Mouse (Mus musculus) 3134 (cell line): ENCODE measurements around the gene Fbxl5.

Experiments used
- DNase-seq: peaks from one replicate; pipeline ENCODE4 v3.0.0-alpha.2; 2011; ENCODE audit warnings: low spot score; ENCODE audit not compliant: insufficient read length; ENCODE audit errors: extremely low read depth

The Fbxl5 gene

DNA sequence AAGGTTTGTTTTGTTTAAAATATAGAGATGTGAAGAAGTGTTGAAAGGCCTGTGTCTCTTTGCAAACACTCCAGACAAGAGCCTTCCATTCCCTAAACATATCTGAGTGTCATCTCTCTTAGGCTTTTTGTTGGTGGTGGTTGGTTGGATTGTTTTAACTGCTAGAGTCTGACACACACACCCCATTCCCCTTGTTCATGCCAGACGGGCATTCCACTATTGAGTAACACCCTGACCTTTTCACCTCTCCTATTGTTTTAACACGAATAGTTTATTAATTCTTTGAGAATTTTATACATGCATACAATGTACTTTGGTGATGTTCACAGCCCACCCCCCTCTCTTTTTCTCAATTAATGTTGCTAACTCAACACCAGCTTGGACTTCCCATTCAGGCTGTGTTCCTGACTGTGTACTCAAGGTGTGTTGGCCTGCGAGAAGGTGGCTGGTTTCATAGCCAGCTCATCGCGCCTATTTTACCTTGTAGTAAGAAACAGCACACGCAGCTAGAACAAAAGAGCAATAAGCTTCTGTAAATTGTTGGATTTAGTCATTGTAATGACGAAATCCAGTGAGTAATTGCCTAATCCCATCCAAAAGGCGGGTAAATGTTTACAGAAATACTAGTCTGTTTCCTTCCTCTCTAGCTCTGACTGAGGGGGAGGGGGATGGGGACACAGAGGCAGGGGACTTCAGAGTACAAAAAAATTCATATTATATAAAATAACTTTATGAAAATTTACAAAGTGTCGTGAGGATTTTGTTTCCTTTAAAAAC is 33.3 kb downstream of the Fbxl5 start:
- peak; percentile 39 for DNase-seq

DNA sequence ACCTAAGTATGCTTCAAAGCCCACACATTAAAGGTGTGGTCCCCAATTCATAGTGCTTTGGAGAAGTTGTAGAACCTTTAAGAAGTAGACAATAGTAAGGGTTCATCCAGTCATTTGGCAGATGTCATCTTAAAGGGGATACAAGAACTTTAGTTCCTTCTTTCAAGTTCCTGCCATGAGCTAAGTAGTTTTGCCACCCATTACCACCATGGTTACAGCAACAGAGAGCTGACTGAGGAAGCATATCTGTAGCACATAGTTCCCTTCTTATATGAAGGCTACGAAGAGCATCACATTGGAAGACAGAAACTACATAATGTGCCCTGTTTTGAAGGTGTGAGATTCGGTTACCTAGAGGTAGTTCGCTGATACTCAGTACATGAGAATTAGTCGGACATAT is 34.8 kb downstream of the Fbxl5 start:
- DNase-seq, result no peak

- peak; percentile 5 for DNase-seq
Measured at GRCm38 (mm10) chr5:43783996-43784395, 37.4 kb downstream of the Fbxl5 start.

DNA sequence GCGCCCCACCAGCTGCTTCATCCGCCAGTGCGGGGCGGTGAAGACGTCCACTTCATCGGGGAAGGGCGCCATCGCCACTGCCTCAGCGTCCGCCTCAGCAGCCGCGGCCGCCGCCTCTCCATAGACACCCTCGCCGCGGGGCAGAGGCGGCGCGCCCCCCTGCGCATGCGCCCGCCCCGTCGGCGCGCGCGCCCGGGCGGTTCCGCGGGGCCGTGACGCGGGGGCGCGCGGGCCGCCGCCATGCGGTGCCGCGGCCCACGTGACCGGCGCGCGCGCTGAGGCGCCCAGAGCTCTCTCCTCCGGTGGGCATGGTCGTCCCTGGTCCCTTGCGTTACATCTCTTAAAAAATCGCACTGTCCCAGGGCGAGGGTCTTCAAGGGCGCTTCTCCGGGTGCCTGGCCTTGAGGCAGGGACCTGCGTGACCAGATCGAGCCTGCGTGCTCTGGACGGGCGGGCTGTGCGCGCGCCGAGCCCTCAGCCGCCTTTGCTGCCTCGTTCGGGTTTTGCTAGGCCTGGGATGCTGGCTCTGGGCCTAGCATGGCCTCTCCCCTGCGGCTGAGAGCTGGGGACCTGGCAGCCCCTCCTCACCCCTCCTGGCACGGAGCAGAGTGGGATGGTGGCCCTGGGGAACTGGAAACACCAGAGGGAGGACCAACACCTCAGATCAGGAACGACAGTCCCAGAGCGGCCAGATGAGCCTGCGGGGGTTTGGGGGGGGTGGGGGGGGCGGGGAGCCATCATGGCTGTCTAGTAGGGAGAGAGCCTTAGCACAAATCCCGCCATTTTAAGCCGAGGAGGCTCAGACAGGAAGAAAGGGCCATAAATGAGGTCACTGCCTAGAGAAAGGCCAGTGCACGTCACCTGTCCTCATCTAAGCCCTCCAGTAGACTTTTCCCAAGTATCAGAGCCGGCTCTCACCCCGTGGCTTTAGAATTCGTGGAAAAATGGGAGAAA is 39.2 kb downstream of the Fbxl5 start:
- DNase-seq, result peak; percentile 83

- peak; percentile 70 for DNase-seq
Measured at GRCm38 (mm10) chr5:43781423-43781976, 39.9 kb downstream of the Fbxl5 start.

DNA sequence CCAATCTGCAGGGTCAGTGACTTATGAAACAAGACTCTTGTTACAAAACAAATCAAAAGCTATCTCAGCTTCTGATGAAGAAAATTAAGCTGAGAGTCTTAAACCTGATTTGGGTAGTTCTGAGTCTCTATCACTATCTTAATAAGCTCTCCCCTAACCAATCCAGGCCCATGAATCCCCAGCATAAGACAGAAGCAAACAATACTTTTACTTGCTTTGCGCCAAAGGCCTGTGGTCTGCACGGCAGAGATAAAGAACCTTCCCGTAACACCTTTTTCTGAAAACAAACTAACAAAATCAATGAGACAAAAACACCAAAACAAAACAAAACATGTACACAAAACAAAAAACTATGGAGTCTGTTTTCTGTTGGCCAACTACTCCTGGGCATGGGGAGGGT is 42.9 kb downstream of the Fbxl5 start:
- no peak for DNase-seq

- no peak for DNase-seq
Measured at GRCm38 (mm10) chr5:43776993-43777392, 44.4 kb downstream of the Fbxl5 start.

- no peak for DNase-seq
Measured at GRCm38 (mm10) chr5:43776407-43776806, 45.0 kb downstream of the Fbxl5 start.

- DNase-seq, result no peak
Measured at GRCm38 (mm10) chr5:43771555-43771954, 49.9 kb downstream of the Fbxl5 start.

DNA sequence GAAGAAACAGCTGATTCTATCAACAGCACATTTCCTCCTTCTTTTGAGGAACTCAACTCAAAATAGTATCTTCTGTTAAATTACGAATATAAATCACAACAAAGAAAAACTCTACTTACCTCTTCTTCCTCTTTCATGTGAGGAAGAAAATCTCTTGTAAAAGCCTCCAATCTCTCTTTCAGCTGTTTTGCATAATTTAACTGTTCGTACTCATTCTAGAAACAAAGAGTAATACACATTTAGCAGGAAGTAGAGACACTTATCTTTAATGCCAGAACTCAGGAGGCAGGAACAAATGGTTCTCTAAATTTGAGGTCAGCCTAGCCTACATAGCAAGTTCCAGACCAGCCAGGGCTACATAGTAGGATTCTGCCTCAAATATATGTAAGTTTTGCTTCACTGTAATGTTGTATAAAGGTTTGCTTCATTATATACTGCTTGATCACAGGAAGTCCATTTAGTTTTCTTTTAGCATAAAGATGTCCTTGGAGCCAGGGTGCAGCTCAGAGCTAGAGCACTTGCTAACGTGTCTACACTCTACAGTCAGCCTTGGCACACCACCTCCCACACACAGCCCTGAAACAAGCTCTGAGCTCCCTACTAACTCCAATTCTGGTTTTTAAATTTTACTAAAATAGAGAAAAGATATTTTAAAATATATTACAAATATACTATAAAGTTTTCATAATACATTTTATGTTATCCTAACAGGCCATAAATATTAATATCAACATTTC is 50.7 kb downstream of the Fbxl5 start:
- DNase-seq, result no peak

DNA sequence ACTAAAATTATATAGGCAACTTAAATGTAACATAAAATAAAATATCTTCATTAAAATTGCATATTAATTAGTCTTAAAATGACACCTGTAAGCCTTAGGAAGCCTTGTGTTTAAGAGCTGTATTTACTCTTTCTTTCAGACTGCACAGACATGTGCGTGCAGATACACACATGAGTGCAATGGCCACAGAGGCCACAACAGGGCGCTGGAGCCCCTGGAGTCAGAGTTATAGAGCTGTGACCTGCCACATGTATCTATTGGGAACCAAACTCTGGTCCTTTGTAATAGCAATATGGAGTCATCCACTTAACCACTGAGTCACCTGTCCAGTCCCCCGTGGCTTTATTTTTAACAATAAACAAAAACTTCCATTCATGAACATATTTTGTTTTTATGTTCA is 72.3 kb downstream of the Fbxl5 start:
- DNase-seq, result no peak

GRCm38 (mm10) chr5:43748039-43748438 is 73.4 kb downstream of the Fbxl5 start:
- no peak for DNase-seq

DNA sequence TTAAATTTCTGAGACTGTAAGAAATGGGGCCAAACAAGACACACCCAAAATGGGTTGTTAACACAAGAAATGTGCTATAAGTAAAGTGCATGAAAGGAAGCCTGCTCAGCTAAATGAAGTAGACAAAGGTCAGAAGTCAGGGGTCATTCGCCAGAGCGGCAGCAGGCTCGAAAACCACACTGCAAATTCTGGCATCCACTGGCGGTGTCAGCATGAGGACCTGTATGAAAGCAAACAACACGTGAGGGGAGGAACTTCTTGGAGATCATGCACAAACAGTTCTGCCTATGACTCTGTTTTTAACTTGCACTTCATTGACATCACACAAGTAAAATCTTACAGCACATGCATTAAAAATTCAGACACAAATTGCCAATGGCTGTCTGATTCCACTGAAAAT is 76.3 kb downstream of the Fbxl5 start:
- no peak for DNase-seq

DNA sequence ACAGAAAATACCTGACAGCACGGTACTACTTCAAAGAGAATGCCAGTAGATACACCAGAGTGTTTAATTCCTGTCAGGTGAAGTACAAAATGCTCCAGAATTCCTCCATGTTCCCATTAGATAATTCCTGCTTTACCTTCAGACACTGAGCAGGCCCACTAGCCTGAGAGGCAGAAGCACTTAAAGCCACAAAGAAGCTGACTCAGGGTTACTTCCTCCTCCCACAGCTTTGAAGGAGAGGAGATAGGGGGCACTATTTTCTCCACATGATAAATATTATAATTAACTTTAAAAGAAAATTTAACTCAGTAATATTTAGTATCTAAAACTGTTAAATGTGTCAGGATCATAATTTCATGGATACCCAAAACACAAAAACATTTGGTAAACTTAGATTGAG is 77.3 kb downstream of the Fbxl5 start:
- no peak for DNase-seq

GRCm38 (mm10) chr5:43732381-43732780 is 89.1 kb downstream of the Fbxl5 start:
- no peak for DNase-seq

- no peak for DNase-seq
Measured at GRCm38 (mm10) chr5:43728375-43729165, 92.9 kb downstream of the Fbxl5 start.

DNA sequence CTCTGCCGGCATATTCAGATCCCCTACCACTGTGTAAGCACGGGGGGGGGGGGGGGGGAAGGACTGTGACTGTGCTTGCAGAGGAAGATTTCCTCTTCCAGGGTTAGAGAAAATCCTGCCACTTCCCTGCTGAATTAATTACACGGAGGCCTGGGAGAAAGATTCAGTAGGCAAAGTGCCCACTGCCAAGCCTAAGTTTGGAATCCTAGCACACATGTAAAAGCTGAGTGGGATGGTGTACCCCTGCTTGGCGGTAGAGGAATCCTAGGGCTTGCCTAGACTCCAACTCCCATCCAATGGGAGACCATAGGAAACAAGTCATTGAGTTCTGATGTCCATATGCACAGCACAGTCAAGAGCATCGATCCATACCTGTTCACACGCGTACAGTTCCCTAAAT is 97.6 kb downstream of the Fbxl5 start:
- no peak for DNase-seq

- DNase-seq, result no peak
Measured at GRCm38 (mm10) chr5:43722452-43722783, 99.0 kb downstream of the Fbxl5 start.

DNA sequence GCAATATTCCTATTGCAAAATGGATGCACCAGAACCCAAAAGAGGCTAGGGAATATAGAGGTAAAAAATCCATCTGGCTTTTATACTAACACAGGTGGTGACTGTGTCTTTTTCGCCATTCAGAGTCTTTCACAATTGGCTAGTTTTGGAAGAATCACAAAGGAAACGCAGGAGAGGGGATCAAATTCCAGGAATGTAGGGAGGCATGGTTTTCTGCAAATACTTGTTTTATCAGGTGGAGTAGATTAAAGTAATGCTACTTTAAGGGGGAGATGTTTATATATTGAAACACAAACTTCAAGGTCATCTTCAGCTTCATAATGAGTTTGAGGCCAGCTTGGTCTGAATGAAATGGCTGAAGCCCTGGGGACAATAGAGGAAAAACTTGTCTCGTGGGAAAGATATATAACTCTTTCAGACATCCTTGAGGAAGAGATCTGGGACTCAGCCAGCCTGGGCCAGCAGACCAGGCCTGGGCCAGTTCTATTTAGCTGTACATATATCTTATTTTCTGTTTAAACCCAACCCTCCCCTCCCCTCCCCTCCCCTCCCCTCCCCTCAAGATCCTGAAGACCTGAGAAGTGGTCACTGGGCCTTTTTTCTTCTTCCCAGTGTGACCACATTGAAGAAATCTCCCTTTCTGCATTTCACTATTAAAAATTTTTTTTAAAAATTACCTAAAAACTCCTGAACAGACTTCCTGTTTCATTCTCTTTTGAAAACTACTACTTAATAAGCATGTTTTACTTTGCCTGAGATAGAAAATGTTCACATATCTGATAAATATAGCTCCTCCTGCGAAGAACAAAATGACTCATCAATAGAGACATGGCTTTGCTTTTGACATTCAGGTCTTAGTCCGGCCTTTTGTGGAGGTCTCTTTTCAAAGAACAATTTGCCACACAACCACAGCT is 99.6 kb downstream of the Fbxl5 start:
- DNase-seq, result no peak
